Mouse (Mus musculus): Measurements from ENCODE around the gene Pax6. TPM values are rescaled to one million over a fixed set of nuclear protein-coding genes. Genes with fewer than 3 reads are reported as not detected.

Gene Pax6
- polyA plus RNA-seq (2014; fragmentation: Illumina TruSeq; extraction: RNeasy Lipid Tissue Mini Kit (QIAGEN cat#74804); ENCODE audit: low read depth, low replicate concordance), result not detected

GRCm38 (mm10) chr2:105668271-105669270, at the start of gene Pax6:
Gene Pax6, plus strand, starts transcription at chr2:105668900.

Other genes starting within 250 kb of the Pax6 start
- 33.3 TPM for gene Elp4, start 235.7 kb downstream of the Pax6 start, polyA plus RNA-seq (2014; fragmentation: Illumina TruSeq; extraction: RNeasy Lipid Tissue Mini Kit (QIAGEN cat#74804); ENCODE audit: low read depth, low replicate concordance)
- gene Immp1l, start 235.7 kb downstream of the Pax6 start, polyA plus RNA-seq (2014; fragmentation: Illumina TruSeq; extraction: RNeasy Lipid Tissue Mini Kit (QIAGEN cat#74804); ENCODE audit: low read depth, low replicate concordance), result 178 TPM

Data from kidney, adult 10 weeks (tissue).